Mouse (Mus musculus): ENCODE results near the gene Plekhs1. TPM values are rescaled to one million over a fixed set of nuclear protein-coding genes. Genes with fewer than 3 reads are reported as not detected.

Gene Plekhs1
- polyA plus RNA-seq, 1 experiment: 0.38 TPM

- peak overlapping the region; percentile 68 for H3K27ac ChIP-seq (ENCODE audit: insufficient read depth, low read length)
- H3K4me1 ChIP-seq (ENCODE audit: control insufficient read depth, insufficient read depth, low read length): peaks cover 6% of the 10 kb centered on the region
- no peak for TF ChIP-seq CTCF (IDR thresholded peaks at IDR 0.05; ENCODE audit: extremely low read depth, insufficient read depth, low read length)
- no peak for TF ChIP-seq POLR2A (IDR thresholded peaks at IDR 0.05; ENCODE audit: extremely low read depth, insufficient read depth, low read length)
- H3K4me3 ChIP-seq (ENCODE audit: insufficient read depth, low read length): no peak overlapping the region
Measured at GRCm38 (mm10) chr19:56452421-56452820, 9.0 kb upstream of the Plekhs1 start.

- H3K4me3 ChIP-seq (ENCODE audit: insufficient read depth, low read length): no peak overlapping the region
- H3K27ac ChIP-seq (ENCODE audit: insufficient read depth, low read length): no peak overlapping the region
- peaks cover 6% of the 10 kb centered on the region for H3K4me1 ChIP-seq (ENCODE audit: control insufficient read depth, insufficient read depth, low read length)
- TF ChIP-seq POLR2A (IDR thresholded peaks at IDR 0.05; ENCODE audit: extremely low read depth, insufficient read depth, low read length): no peak
- TF ChIP-seq CTCF (IDR thresholded peaks at IDR 0.05; ENCODE audit: extremely low read depth, insufficient read depth, low read length): no peak
Measured at GRCm38 (mm10) chr19:56454862-56455261, 6.6 kb upstream of the Plekhs1 start.

- H3K4me1 ChIP-seq (ENCODE audit: control insufficient read depth, insufficient read depth, low read length): peaks cover 6% of the 10 kb centered on the region
- no peak overlapping the region for H3K4me3 ChIP-seq (ENCODE audit: insufficient read depth, low read length)
- H3K27ac ChIP-seq (ENCODE audit: insufficient read depth, low read length): no peak overlapping the region
- TF ChIP-seq CTCF (IDR thresholded peaks at IDR 0.05; ENCODE audit: extremely low read depth, insufficient read depth, low read length): no peak
- no peak for TF ChIP-seq POLR2A (IDR thresholded peaks at IDR 0.05; ENCODE audit: extremely low read depth, insufficient read depth, low read length)
Measured at GRCm38 (mm10) chr19:56455369-56455768, 6.1 kb upstream of the Plekhs1 start.

- Histone ChIP-seq H3K4me3 (ENCODE audit: insufficient read depth, low read length) (no peak overlapping the region), H3K4me1 (ENCODE audit: control insufficient read depth, insufficient read depth, low read length) (peaks cover 1% of the 10 kb centered on the region; the same call in 1 of the 2 replicates), H3K27ac (ENCODE audit: insufficient read depth, low read length) (no peak overlapping the region)
- no peak for TF ChIP-seq CTCF (IDR thresholded peaks at IDR 0.05; ENCODE audit: extremely low read depth, insufficient read depth, low read length)
- TF ChIP-seq POLR2A (IDR thresholded peaks at IDR 0.05; ENCODE audit: extremely low read depth, insufficient read depth, low read length): no peak
Measured at GRCm38 (mm10) chr19:56457569-56457968, 3.9 kb upstream of the Plekhs1 start.

GRCm38 (mm10) chr19:56459154-56460050 is 2.0 kb upstream of the Plekhs1 start:
- Histone ChIP-seq H3K27ac (ENCODE audit: insufficient read depth, low read length) (no peak overlapping the region), H3K4me1 (ENCODE audit: control insufficient read depth, insufficient read depth, low read length) (no peaks in the 10 kb centered on the region; the same call in 1 of the 2 replicates), H3K4me3 (ENCODE audit: insufficient read depth, low read length) (no peak overlapping the region)
- TF ChIP-seq POLR2A (IDR thresholded peaks at IDR 0.05; ENCODE audit: extremely low read depth, insufficient read depth, low read length): no peak
- no peak for TF ChIP-seq CTCF (IDR thresholded peaks at IDR 0.05; ENCODE audit: extremely low read depth, insufficient read depth, low read length)

- Histone ChIP-seq H3K4me3 (ENCODE audit: insufficient read depth, low read length) (no peak overlapping the region), H3K27ac (ENCODE audit: insufficient read depth, low read length) (no peak overlapping the region), H3K4me1 (ENCODE audit: control insufficient read depth, insufficient read depth, low read length) (no peaks in the 10 kb centered on the region; the same call in 1 of the 2 replicates)
- no peak for TF ChIP-seq POLR2A (IDR thresholded peaks at IDR 0.05; ENCODE audit: extremely low read depth, insufficient read depth, low read length)
- no peak for TF ChIP-seq CTCF (IDR thresholded peaks at IDR 0.05; ENCODE audit: extremely low read depth, insufficient read depth, low read length)
Measured at GRCm38 (mm10) chr19:56460241-56460640, 1.2 kb upstream of the Plekhs1 start.

GRCm38 (mm10) chr19:56462786-56463185 is 1.3 kb downstream of the Plekhs1 start:
- TF ChIP-seq POLR2A (IDR thresholded peaks at IDR 0.05; ENCODE audit: extremely low read depth, insufficient read depth, low read length) (no peak), CTCF (IDR thresholded peaks at IDR 0.05; ENCODE audit: extremely low read depth, insufficient read depth, low read length) (no peak)

GRCm38 (mm10) chr19:56466486-56466885 is 5.0 kb downstream of the Plekhs1 start:
- H3K27ac ChIP-seq (ENCODE audit: insufficient read depth, low read length): no peak overlapping the region
- H3K4me3 ChIP-seq (ENCODE audit: insufficient read depth, low read length): no peak overlapping the region
- H3K4me1 ChIP-seq (ENCODE audit: control insufficient read depth, insufficient read depth, low read length): peaks cover 2% of the 10 kb centered on the region; the same call in 1 of the 2 replicates
- no peak for TF ChIP-seq CTCF (IDR thresholded peaks at IDR 0.05; ENCODE audit: extremely low read depth, insufficient read depth, low read length)
- no peak for TF ChIP-seq POLR2A (IDR thresholded peaks at IDR 0.05; ENCODE audit: extremely low read depth, insufficient read depth, low read length)

More at GRCm38 (mm10) chr19:56462786-56463185, 1.3 kb downstream of the Plekhs1 start:
- H3K27ac ChIP-seq (ENCODE audit: insufficient read depth, low read length): no peak overlapping the region
- no peak overlapping the region for H3K4me3 ChIP-seq (ENCODE audit: insufficient read depth, low read length)
- H3K4me1 ChIP-seq (ENCODE audit: control insufficient read depth, insufficient read depth, low read length): no peaks in the 10 kb centered on the region; the same call in 1 of the 2 replicates

- H3K4me1 ChIP-seq (ENCODE audit: control insufficient read depth, insufficient read depth, low read length): peaks cover 10% of the 10 kb centered on the region
- peak overlapping the region; percentile 51; the same call in 1 of the 2 replicates for H3K27ac ChIP-seq (ENCODE audit: insufficient read depth, low read length)
- TF ChIP-seq CTCF (IDR thresholded peaks at IDR 0.05; ENCODE audit: extremely low read depth, insufficient read depth, low read length): no peak
- TF ChIP-seq POLR2A (IDR thresholded peaks at IDR 0.05; ENCODE audit: extremely low read depth, insufficient read depth, low read length): no peak
- no peak overlapping the region for H3K4me3 ChIP-seq (ENCODE audit: insufficient read depth, low read length)
Measured at GRCm38 (mm10) chr19:56470286-56471020, 9.0 kb downstream of the Plekhs1 start.
